Mouse (Mus musculus) v-Abl transformed pro-B cells (cell line): Measurements from ENCODE around the gene Meox1.

Experiments
- in situ Hi-C, 2 experiments: fragments of 400-800 bp; cut with MboI; formaldehyde crosslinking; loops; one replicate each; pipeline ENCODE4 v1.15.1; 2025; ENCODE audit not compliant: unreplicated experiment in 2 of 2

Meox1 gene

DNA sequence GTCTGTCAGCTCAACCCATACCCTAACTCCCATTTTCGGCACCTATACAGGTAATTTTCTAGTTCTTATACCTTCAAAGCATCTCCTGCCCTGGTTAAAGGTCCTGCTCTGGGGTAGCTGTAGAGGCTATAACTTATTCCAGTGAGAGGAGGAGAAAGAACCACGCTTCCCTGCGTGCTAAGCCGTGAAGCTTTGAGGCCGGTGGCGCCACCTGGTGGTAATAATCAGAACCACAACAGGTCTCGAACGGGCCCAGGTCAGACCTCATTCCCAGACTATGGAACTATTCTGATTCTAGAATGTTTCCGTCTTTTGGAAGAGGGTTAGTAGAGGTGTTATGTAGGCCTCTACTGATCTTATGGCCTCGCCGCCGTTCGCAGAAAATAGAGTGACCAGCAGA lies 10.9 kb upstream of the Meox1 start:
- in situ Hi-C loops, result loop anchor here in 1 of 2 experiments (5.0 kb wide), 1 partner anchor 93 kb away; no protein-coding TSS in a partner anchor

- in situ Hi-C loops, result no loop called here
These were observed 7.1 kb upstream of the Meox1 start for GRCm38 (mm10) chr11:101901309-101901708.

DNA sequence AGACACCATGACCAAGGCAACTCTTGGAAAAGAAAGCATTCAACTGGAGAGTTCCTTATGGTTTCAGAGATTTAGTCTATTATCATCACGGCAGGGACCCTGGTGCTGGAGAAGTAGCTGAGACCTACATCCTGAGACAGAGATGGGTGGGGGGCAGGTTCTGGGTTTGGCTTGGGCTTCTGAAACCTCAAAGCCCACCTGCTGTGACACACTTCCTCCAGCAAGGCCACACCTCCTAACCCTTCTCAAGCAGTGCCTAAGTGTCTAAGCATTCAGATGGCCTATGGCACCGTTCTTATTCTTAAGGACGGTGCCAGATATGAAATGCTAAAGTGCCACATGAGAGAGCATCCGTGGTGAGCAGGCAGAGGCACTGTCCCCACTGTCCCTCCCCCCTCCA lies 4.2 kb upstream of the Meox1 start:
- in situ Hi-C loops, result no loop called here

GRCm38 (mm10) chr11:101896546-101897361 lies 2.6 kb upstream of the Meox1 start:
- in situ Hi-C loops, result no loop called here

- in situ Hi-C loops, result no loop called here
These were observed 614 bp downstream of the Meox1 start for GRCm38 (mm10) chr11:101893560-101893959.

DNA sequence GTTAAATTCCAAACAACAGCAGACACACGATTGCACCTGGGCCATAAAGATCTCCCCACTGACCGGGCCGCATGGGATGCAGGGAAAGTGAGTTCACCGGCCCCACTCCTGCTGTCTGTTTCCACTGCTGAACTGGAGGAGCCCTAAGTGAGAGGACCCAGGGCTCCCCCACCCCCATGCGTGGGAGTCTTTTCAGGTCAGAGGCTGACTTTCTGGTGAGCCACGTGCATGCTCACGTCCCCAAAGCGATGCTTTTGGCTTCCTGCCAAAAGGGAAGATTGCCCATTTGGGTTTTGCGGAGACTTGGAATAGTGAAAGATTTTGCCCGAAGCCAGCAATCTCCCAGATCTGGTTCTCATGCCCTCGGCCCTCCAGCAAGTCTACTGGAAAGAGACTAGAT lies 2.7 kb downstream of the Meox1 start:
- in situ Hi-C loops, result no loop called here

- in situ Hi-C loops, result no loop called here
These were observed 4.4 kb downstream of the Meox1 start for GRCm38 (mm10) chr11:101889781-101890180.

GRCm38 (mm10) chr11:101888820-101889219 lies 5.4 kb downstream of the Meox1 start:
- in situ Hi-C loops, result no loop called here

DNA sequence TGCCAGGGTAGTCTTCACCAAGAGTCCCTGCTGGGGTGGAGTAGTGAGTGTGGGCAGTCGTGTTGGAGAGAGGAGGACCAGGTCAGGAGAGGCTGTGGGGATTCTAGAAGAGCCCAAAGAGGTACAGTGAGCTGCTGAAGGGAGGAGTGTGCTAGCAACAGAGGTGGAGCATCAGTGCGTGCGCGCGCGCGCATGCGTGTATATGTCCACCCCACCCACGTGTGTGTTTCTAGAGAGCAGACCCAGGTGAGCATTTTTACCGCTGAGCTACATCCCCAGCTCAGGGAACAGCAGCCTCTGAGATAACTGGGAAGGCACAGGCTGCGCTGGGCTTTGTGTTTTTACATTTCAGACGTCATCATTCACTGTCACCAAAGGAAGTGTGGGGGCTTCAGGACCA lies 7.7 kb downstream of the Meox1 start:
- in situ Hi-C loops, result no loop called here

GRCm38 (mm10) chr11:101885881-101886319 lies 8.3 kb downstream of the Meox1 start:
- in situ Hi-C loops, result no loop called here

DNA sequence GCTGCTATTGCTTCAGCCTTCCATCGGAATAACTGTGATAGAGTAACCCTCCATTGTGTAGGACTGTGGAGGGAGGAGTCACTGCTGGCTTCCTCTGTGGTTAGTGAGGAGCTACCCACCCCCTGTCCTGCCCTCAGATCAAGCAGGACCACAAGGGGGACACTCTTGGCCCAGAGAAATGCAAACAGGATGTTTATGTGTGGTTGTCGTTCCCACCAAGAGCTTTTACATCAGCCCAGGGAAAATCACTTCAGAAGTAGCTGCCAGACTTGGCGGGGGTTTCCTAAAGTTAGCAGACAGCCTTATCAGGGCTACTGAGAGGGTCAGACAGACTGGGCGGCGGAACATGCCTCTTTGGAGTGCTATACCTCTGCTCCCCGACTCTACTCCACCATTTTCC lies 8.9 kb downstream of the Meox1 start:
- in situ Hi-C loops, result no loop called here

DNA sequence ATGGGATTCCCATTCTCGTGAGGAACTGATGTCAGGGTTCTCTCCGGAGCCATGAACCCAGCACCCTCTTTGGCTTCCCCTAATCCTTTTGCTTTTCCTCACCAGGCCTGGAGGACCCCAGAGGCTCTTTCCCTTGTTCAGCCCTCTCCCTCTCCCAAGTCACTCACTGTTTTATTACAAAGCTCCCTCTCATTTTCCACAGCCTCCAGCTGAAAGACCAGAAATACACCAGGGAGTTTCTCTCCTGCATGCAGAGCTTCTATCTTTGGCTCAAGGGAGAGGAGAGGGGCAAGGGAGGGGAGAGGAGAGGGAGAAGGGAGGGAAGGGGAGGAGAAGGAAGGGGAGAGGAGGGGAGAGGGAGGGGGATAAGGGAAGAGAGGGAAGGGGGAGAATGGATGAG lies 10.3 kb downstream of the Meox1 start:
- in situ Hi-C loops, result no loop called here

DNA sequence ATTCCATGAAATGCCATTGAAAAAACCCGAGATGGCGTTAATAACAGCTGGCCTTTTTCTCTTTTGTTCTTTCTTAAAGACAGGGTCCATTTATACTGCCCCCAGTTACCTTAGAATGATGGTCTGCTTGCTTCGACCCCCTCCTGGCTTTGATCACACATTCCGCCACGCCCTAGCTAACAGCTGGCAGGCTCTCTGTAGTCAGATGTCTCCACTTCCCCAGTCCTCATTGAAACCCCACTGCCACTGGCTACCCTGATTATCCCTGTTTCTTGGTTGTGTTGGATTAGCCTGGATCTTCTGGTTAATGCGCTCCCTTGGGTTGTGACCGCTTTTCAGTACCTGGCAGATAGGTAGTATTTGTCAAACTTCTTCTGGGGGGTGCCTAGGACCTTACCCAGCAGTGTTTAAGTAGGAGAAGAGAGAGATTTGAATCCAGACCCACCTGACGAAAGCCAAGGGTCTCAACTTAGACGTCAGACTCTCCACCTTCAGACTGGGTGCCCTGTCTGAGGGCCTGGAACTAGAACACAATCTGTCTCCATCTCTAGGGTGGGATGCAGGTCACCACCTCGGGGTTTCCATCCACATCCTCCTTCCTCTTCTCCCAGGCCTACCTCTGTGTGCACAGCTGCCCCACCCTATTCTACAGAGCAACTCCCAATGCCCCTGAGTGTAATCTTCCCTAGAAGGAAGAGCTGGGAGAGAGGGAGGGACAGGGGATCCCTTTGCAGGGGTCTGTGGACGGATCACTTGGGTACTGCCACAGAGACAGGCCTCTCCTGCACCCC lies 11.5 kb downstream of the Meox1 start:
- in situ Hi-C loops, result no loop called here

DNA sequence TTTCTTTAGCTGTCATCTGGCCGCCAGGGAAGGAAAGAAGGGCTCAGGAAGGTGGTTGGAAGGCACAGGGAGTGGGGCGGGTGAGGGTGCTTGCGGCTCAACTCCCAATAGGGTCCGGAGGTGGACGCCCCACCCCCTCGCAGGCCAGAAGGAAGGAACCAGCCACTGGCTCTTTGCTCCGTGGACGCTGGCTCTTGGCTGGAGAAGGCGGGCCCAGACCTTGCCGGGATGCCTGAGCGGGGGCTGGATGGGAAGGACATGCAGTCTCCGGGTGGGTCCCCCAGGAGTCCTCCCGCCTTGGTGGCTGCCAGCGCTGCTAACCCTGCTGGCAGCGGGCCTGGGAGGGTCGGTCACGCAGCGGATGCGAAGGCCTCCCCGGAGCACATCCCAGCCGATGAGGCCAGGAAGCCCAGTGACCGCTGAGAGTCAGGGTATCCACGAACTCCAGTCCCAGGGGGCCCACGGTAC lies 12.5 kb downstream of the Meox1 start:
- in situ Hi-C loops, result no loop called here

- in situ Hi-C loops, result no loop called here
These were observed 13.0 kb downstream of the Meox1 start for GRCm38 (mm10) chr11:101881185-101881584.

DNA sequence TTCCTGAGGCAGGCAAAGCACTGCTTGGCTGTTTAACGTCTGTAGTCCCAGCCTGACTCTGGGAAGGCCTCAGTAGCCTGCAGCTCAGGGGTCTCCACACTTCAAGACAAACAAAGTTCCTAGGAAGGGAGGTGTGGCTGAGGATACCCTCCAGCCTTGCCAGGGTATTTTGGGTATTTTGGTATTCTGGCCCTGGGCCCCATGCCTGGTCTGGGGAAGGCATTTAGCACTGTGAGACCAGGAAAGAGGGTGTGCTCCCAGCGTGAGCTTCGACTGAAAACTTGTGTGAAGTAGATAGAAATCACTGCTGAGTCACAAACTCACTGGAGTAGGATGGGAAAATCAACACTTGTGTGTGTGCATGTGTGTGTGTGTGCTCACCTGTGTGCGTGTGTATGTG lies 14.5 kb downstream of the Meox1 start:
- in situ Hi-C loops, result no loop called here

GRCm38 (mm10) chr11:101878696-101879095 lies 15.5 kb downstream of the Meox1 start:
- in situ Hi-C loops, result no loop called here

GRCm38 (mm10) chr11:101874978-101875377 lies 19.2 kb downstream of the Meox1 start:
- in situ Hi-C loops, result no loop called here

DNA sequence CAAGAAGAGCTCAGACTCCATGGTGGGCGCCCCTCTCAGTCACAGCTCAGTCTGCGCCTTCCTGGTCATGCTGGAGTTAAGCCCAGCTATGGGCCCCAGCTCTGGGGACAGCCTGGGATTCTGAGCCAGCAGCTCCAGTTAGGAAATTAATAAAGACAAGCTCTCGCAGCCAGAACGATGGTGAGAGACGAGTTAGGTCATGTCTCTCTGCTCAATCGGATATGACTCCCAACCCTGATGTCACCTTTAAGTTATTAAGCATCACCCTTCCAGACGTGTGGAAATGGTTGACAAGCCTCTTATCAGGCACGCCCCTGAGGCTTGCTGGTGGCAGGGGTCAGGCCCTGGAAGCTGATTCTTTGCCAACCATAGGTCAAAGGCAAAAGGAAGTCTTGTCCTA lies 20.3 kb downstream of the Meox1 start:
- in situ Hi-C loops, result no loop called here

- in situ Hi-C loops, result no loop called here
These were observed 22.7 kb downstream of the Meox1 start for GRCm38 (mm10) chr11:101871435-101871834.

DNA sequence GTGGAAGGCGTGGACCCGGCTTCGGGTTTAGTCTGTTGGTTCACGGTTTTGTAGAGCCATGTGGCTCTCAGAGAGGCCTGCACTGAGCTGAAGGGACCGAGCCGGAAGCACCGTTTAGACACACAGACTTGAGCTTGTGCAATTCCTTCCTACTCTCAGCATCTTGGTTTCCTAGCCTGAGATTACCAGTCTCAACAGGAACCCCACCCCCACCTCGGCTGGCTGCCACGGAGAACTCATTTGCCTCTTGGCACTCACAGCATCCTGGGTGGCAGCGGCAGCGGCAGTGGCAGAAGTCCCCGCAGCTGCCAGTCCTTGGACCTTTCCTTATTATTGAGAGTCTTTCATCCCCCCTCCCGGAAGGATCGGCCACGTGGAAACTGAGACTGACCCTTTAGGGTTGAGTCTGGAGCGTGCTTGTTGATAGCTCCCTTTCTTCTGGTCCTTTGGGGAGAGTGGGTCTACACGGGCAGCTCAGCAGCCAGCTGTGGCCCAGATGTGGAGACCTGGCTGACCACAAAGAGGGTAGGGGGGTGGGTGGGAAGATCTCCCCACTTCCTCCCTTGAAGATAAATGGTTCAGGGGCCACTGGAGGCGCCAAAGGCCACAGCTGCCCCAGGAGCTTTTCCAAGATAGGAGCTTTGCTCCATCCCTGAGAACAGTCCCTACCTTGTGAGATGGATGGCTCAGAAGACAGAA lies 24.0 kb downstream of the Meox1 start:
- in situ Hi-C loops, result no loop called here
